Mouse (Mus musculus): ENCODE measurements around the gene Fam181a.

Fam181a gene

GRCm38 (mm10) chr12:103310744-103311267, at the start of gene Fam181a:
Gene Fam181a, plus strand, starts transcription at chr12:103310975.
- no peak for DNase-seq (ENCODE audit: low spot score)

GRCm38 (mm10) chr12:103262017-103262865, 48.5 kb upstream of the Fam181a start:
- no peak for DNase-seq (ENCODE audit: low spot score)

GRCm38 (mm10) chr12:103266605-103267004, 44.2 kb upstream of the Fam181a start:
- DNase-seq (ENCODE audit: low spot score): no peak

GRCm38 (mm10) chr12:103272176-103272575, 38.6 kb upstream of the Fam181a start:
- DNase-seq (ENCODE audit: low spot score): no peak

GRCm38 (mm10) chr12:103273051-103273450, 37.7 kb upstream of the Fam181a start:
- DNase-seq (ENCODE audit: low spot score): no peak

- DNase-seq (ENCODE audit: low spot score): no peak
These were observed 37.0 kb upstream of the Fam181a start for GRCm38 (mm10) chr12:103273732-103274131.

GRCm38 (mm10) chr12:103276422-103276821, 34.4 kb upstream of the Fam181a start:
- no peak for DNase-seq (ENCODE audit: low spot score)

- DNase-seq (ENCODE audit: low spot score): no peak
These were observed 29.3 kb upstream of the Fam181a start for GRCm38 (mm10) chr12:103281491-103281890.

- no peak for DNase-seq (ENCODE audit: low spot score)
These were observed 28.9 kb upstream of the Fam181a start for GRCm38 (mm10) chr12:103281912-103282311.

GRCm38 (mm10) chr12:103282936-103283335, 27.8 kb upstream of the Fam181a start:
- no peak for DNase-seq (ENCODE audit: low spot score)

GRCm38 (mm10) chr12:103283411-103283810, 27.4 kb upstream of the Fam181a start:
- no peak for DNase-seq (ENCODE audit: low spot score)

GRCm38 (mm10) chr12:103287276-103287675, 23.5 kb upstream of the Fam181a start:
- no peak for DNase-seq (ENCODE audit: low spot score)

GRCm38 (mm10) chr12:103292366-103292765, 18.4 kb upstream of the Fam181a start:
- no peak for DNase-seq (ENCODE audit: low spot score)

GRCm38 (mm10) chr12:103296292-103296691, 14.5 kb upstream of the Fam181a start:
- no peak for DNase-seq (ENCODE audit: low spot score)

GRCm38 (mm10) chr12:103300493-103300892, 10.3 kb upstream of the Fam181a start:
- no peak for DNase-seq (ENCODE audit: low spot score)

GRCm38 (mm10) chr12:103301645-103302044, 9.1 kb upstream of the Fam181a start:
- DNase-seq (ENCODE audit: low spot score): no peak

- no peak for DNase-seq (ENCODE audit: low spot score)
These were observed 7.8 kb upstream of the Fam181a start for GRCm38 (mm10) chr12:103302960-103303359.

- no peak for DNase-seq (ENCODE audit: low spot score)
These were observed 4.6 kb upstream of the Fam181a start for GRCm38 (mm10) chr12:103306224-103306623.

GRCm38 (mm10) chr12:103306720-103307119, 4.1 kb upstream of the Fam181a start:
- no peak for DNase-seq (ENCODE audit: low spot score)

- DNase-seq (ENCODE audit: low spot score): no peak
These were observed 1.1 kb downstream of the Fam181a start for GRCm38 (mm10) chr12:103311921-103312320.

GRCm38 (mm10) chr12:103313274-103313673, 2.5 kb downstream of the Fam181a start:
- DNase-seq (ENCODE audit: low spot score): no peak

- DNase-seq (ENCODE audit: low spot score): no peak
These were observed 3.3 kb downstream of the Fam181a start for GRCm38 (mm10) chr12:103313871-103314639.

All from left cerebral cortex, adult 11 months (tissue).